Mouse (Mus musculus) heart, embryonic 15.5 days (tissue): ENCODE measurements around the gene Bivm. TPM values are rescaled to one million over a fixed set of nuclear protein-coding genes. Genes with fewer than 3 reads are reported as not detected.

ENCODE experiments used
- ATAC-seq: fragments of 200-750 bp; cut with Nextera tagmentation; replicated peaks from 2 replicates; pipeline ENCODE4 v1.8.0; 2017; ENCODE audit warnings: low read depth, moderate TSS enrichment; ENCODE audit not compliant: insufficient number of reproducible peaks, insufficient read depth, low FRiP score
- H3K27ac ChIP-seq: fragments of 300-500 bp; sonication (generic); 2 replicates; pipeline ENCODE4 v1.5.1; 2015; ENCODE audit warnings: mild to moderate bottlenecking, inconsistent platforms
- H3K27me3 ChIP-seq: fragments of 300-500 bp; sonication (generic); 2 replicates; pipeline ENCODE4 v1.6.1; 2015; ENCODE audit warnings: inconsistent platforms
- H3K36me3 ChIP-seq: fragments of 300-500 bp; sonication (generic); 2 replicates; pipeline ENCODE4 v1.6.1; 2015; ENCODE audit warnings: mild to moderate bottlenecking, inconsistent platforms
- H3K4me1 ChIP-seq: fragments of 300-500 bp; sonication (generic); replicated peaks from 2 replicates; pipeline ENCODE4 v1.6.1; 2015; ENCODE audit warnings: inconsistent platforms
- H3K4me2 ChIP-seq: fragments of 300-500 bp; sonication (generic); 2 replicates; pipeline ENCODE4 v1.6.1; 2015; ENCODE audit warnings: inconsistent platforms, mild to moderate bottlenecking, moderate library complexity
- H3K4me3 ChIP-seq: fragments of 300-500 bp; sonication (generic); 2 replicates; pipeline ENCODE4 v1.5.1; 2015; ENCODE audit warnings: mild to moderate bottlenecking, inconsistent platforms
- H3K9ac ChIP-seq: fragments of 300-500 bp; sonication (generic); 2 replicates; pipeline ENCODE4 v1.6.1; 2015; ENCODE audit warnings: mild to moderate bottlenecking, inconsistent platforms
- H3K9me3 ChIP-seq: fragments of 300-500 bp; sonication (generic); replicated peaks from 2 replicates; pipeline ENCODE4 v1.6.1; 2016; ENCODE audit warnings: inconsistent platforms
- WGBS: fragments of 180-500 bp; shearing (Covaris S2); methylation state at CpG from one replicate; pipeline ENCODE4 v1.1.7; 2015; ENCODE audit warnings: mixed read lengths; 5-methylcytosine and 5-hydroxymethylcytosine counted together
- polyA plus RNA-seq: library from polyadenylated mRNA; unstranded; fragments of >200 nt; fragmentation: Nextera tagmentation; extraction: Ambion mirVana; gene quantifications from 2 replicates; pipeline ENCODE4 v1.2.1, GENCODE M21; 2015

Gene Bivm
- polyA plus RNA-seq, 1 experiment from 2014 or later, result 12.2 TPM

DNA sequence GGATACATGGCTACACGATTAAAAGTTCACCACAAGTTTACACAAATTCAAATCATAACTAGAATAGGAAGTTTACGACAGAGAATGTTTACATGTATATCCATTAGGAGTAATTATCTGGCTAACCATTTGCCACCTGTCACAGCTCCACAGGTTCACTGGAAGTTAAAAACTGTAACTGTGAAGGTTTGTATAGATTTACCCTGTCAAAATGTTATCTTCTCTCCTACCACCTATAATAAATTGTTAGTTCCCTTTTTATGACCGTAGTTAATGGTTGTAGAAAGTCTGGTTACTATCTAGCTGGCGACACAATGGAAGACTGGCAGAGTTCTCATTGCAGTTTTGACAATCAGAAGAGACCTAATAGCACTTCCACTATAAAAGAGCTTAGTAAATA, 21.5 kb downstream of the Bivm start:
- Histone ChIP-seq H3K36me3 (peaks cover 41% of the 10 kb centered on the region), H3K9ac (no peak overlapping the region), H3K4me2 (no peak overlapping the region), H3K27ac (no peak overlapping the region), H3K27me3 (no peaks in the 10 kb centered on the region), H3K4me1 (no peaks in the 10 kb centered on the region), H3K9me3 (no peaks in the 10 kb centered on the region), H3K4me3 (no peak overlapping the region)
- no peak for ATAC-seq
- 77% methylated on average over 4 of the region's 4 CpGs for WGBS

DNA sequence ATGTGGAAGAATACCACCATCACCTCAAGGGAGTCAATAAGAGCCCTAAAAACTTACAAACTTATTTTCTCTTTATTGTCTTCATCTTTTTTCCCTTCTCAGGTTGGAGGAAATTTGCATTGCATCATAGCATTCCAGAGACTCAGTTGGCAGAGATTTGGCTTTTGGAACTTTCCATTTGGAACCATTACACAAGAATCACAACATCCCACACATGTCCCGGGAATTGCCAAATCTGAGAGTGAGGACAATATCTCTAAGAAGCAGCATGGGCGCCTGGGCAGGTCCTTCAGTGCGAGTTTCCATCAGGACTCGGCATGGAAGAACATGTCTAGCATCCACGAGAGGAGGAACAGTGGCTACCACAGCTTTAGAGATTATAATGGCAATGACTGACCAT, 24.0 kb downstream of the Bivm start:
- no peaks in the 10 kb centered on the region for H3K9me3 ChIP-seq
- H3K27me3 ChIP-seq, result no peaks in the 10 kb centered on the region
- no peak overlapping the region for H3K27ac ChIP-seq
- no peak overlapping the region for H3K9ac ChIP-seq
- 80% methylated on average over 5 of the region's 5 CpGs for WGBS
- no peak overlapping the region for H3K4me3 ChIP-seq
- H3K4me1 ChIP-seq, result peaks cover 5% of the 10 kb centered on the region; the same call in 1 of the 2 replicates
- no peak for ATAC-seq
- peaks cover 38% of the 10 kb centered on the region for H3K36me3 ChIP-seq
- H3K4me2 ChIP-seq, result no peak overlapping the region

DNA sequence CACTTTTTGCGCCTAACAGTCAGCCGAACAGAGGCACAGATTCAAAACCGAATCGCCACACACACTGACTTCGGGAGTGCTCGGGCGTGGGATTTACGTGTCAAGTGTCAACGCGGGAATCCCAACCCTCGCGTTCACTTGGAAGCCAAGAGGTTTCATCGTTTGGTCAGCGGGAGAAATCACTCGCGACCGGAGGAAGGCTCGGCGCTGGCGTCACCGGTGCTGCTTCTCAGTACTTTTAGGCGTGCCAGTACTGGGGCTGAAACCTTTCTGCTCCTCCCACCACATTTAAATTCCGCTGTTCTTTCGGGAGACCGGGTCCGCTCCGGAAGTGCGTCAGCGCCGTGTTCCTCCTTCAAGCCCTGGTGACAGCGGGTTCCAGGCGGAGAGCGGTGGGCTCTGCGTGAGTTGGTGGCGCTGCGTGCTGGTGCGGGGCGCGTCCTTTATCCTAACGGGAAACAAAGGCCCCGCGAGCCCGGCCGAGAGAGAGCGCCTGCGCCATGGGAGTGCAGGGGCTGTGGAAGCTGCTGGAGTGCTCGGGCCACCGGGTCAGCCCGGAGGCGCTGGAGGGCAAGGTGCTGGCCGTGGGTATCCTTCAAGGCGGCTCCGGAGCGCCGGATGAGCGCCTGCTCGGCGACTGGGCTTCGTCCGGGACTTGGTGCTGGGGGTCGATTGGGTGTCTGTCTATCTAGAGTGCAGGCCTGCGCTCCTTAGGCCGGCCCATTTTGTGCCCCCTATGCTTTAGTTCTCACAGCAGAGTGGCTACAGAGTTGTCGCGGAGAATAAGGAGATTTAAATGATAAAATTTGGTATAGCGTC, 29.0 kb downstream of the Bivm start, which contains the start of gene Ercc5:
Gene Ercc5, plus strand, starts transcription at position 182 of the 819 bp plus-strand sequence.
- no peaks in the 10 kb centered on the region for H3K27me3 ChIP-seq
- peak; percentile 96 for ATAC-seq
- H3K4me1 ChIP-seq, result peaks cover 8% of the 10 kb centered on the region
- H3K9me3 ChIP-seq, result no peaks in the 10 kb centered on the region
- H3K36me3 ChIP-seq, result peaks cover 14% of the 10 kb centered on the region
- peak within 1 kb of the TSS; percentile 67 for H3K4me3 ChIP-seq
- peak within 1 kb of the TSS; percentile 86 for H3K4me2 ChIP-seq
- H3K9ac ChIP-seq, result peak within 1 kb of the TSS; percentile 86
- H3K27ac ChIP-seq, result peak within 1 kb of the TSS; percentile 90
- under 1% methylated on average over 66 of the region's 66 CpGs for WGBS

DNA sequence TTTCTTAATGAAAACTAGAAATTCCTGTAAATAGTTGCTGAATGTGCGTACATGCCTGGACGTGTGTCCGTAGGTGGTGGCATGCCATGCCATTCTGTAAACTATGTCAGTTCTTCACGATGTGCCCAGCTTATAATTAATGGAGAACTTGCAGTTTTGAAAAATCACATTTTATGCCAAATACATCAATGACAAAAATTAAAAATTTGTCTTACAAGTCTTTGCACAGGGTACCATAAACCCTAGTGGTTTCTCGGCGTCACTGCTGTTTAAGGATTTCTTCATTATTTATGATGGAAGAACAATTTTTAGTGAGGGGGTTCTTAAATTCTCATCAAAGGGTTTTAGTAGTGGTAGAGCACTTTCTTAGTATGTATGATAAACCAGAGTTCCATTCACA, 29.9 kb downstream of the Bivm start:
- 0 out of 2 replicates have a peak overlapping the region, but pooled peaks have one; percentile 90 for H3K27ac ChIP-seq
- peaks cover 6% of the 10 kb centered on the region for H3K36me3 ChIP-seq
- peak overlapping the region; percentile 86 for H3K4me2 ChIP-seq
- 38% methylated on average over 6 of the region's 6 CpGs for whole genome bisulfite sequencing
- ATAC-seq, result no peak
- peak overlapping the region; percentile 86 for H3K9ac ChIP-seq
- peaks cover 8% of the 10 kb centered on the region for H3K4me1 ChIP-seq
- H3K4me3 ChIP-seq, result peak overlapping the region; percentile 67
- no peaks in the 10 kb centered on the region for H3K27me3 ChIP-seq
- H3K9me3 ChIP-seq, result no peaks in the 10 kb centered on the region

DNA sequence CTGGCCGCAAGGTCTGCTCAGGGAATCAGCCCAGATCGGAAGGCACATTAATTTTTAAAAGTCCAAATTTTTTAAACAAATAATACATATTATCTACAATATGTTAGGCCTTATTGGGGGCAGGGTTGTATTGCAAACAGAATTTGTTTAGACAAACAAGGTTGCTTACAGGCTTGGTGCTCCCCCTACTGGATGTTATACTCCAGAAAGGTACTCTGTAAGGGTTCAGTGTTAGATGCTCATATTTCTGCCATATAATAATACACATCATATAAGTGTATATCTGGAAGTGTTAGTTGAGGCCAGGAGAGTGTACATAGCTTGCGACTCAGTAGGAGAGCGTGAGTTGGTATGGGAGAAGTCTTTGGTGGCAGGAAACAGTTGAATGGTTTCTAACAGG, 36.5 kb downstream of the Bivm start:
- no peak overlapping the region for H3K9ac ChIP-seq
- 97% methylated on average over 4 of the region's 4 CpGs for WGBS
- no peak overlapping the region for H3K4me3 ChIP-seq
- H3K4me2 ChIP-seq, result no peak overlapping the region
- ATAC-seq, result no peak
- no peaks in the 10 kb centered on the region for H3K4me1 ChIP-seq
- H3K27ac ChIP-seq, result no peak overlapping the region
- no peaks in the 10 kb centered on the region for H3K9me3 ChIP-seq
- no peaks in the 10 kb centered on the region for H3K27me3 ChIP-seq
- H3K36me3 ChIP-seq, result peaks cover 24% of the 10 kb centered on the region

DNA sequence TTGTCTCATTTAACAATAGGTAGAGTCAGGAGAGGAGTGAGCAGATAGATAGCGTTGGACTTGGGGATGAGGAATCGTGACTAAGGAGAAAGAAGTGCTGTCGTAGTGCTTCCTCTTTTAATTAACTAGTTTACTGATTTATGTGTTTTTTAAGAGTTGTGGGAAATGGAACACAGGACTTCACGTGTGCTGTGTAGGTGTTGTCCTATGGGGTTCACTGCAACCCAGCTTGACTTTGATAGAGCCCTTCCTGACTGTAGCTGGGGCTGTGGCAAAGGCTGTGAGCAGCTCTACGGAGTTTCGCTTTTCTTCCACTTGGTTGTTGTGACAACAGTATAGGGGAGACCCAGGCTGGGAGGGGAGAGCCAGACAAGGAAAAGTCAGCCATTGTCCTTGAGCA, 39.6 kb downstream of the Bivm start:
- Histone ChIP-seq H3K27ac (no peak overlapping the region), H3K36me3 (peaks cover 41% of the 10 kb centered on the region), H3K4me2 (no peak overlapping the region), H3K4me3 (no peak overlapping the region), H3K9me3 (no peaks in the 10 kb centered on the region), H3K9ac (no peak overlapping the region), H3K27me3 (no peaks in the 10 kb centered on the region), H3K4me1 (no peaks in the 10 kb centered on the region)
- ATAC-seq, result no peak
- WGBS, result 90% methylated on average over 6 of the region's 6 CpGs

DNA sequence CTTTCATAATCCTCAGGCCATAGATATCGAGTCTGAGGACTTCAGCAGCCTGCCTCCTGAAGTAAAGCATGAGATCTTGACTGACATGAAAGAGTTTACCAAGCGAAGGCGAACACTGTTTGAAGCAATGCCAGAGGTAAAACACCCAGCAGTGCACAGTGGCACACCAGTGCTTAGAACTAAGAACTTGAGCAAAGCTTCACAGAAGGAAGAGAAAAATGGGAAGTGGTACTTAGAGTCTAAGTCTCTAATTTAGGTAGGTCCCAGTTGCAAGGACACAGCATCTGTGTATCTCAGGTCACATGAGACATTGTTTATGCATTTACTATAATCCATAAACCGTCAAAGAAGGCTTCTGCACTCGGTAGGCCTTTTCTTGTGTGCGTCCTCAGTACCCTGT, 43.1 kb downstream of the Bivm start:
- Histone ChIP-seq H3K4me1 (no peaks in the 10 kb centered on the region), H3K27me3 (no peaks in the 10 kb centered on the region), H3K27ac (no peak overlapping the region), H3K4me3 (no peak overlapping the region), H3K9me3 (no peaks in the 10 kb centered on the region), H3K4me2 (no peak overlapping the region), H3K9ac (no peak overlapping the region), H3K36me3 (peaks cover 62% of the 10 kb centered on the region)
- ATAC-seq, result no peak
- 91% methylated on average over 6 of the region's 6 CpGs for WGBS

DNA sequence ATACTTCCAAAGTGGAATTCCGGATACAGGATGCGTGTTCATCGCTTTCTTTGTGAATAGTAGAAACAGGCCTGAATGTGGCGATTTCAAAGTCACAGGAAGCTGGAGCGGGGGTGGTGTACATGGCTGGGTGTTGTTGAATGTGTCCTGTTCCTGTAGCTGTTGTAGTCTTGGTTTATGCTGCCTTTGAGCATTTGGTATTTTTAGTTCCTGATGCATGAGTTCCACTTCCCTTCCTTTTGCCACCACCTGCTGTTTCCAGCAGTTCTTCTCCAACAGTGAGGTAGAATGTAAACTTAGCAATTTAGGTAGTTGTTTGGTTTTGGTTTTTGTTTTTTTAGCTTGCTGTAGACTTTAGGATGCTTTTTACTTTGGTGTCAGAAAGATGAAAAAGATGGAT, 43.6 kb downstream of the Bivm start:
- no peak for ATAC-seq
- WGBS, result 94% methylated on average over 5 of the region's 5 CpGs
- no peak overlapping the region for H3K27ac ChIP-seq

DNA sequence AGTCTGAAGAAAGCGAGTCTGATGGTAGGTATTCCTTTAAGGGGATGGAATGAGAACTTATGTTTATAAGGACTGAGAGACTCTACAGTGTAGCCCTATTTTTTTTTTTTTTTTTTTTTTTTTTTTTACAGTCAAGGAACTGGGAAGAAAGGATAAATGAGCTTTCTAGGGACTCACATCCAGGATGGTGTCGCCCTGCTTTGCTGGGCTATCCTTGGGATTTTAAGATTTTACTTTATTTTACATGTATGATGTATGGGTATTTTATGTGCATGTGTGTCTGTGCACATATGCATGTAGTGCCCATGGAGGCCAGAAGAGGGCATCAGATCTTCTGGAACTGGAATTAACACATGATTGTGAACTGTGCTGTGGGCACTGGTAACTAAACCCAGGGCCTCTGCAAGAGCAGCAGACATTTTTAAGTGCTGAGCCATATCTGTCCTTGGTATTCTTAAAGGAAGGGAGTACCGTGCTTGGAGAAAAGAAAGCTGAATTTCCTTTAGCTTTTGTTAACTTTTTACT, 49.2 kb downstream of the Bivm start:
- Histone ChIP-seq H3K9ac (no peak overlapping the region), H3K4me3 (no peak overlapping the region), H3K9me3 (no peaks in the 10 kb centered on the region; the same call in 1 of the 2 replicates), H3K27me3 (no peaks in the 10 kb centered on the region), H3K4me2 (no peak overlapping the region), H3K36me3 (peaks cover 69% of the 10 kb centered on the region), H3K27ac (no peak overlapping the region), H3K4me1 (no peaks in the 10 kb centered on the region)
- no peak for ATAC-seq
- WGBS, result 91% methylated on average over 3 of the region's 3 CpGs

More for the DNA sequence above, 43.6 kb downstream of the Bivm start:
- no peaks in the 10 kb centered on the region for H3K4me1 ChIP-seq
- H3K36me3 ChIP-seq, result peaks cover 67% of the 10 kb centered on the region
- H3K9me3 ChIP-seq, result no peaks in the 10 kb centered on the region
- H3K4me3 ChIP-seq, result no peak overlapping the region
- H3K4me2 ChIP-seq, result no peak overlapping the region
- H3K27me3 ChIP-seq, result no peaks in the 10 kb centered on the region
- H3K9ac ChIP-seq, result no peak overlapping the region

DNA sequence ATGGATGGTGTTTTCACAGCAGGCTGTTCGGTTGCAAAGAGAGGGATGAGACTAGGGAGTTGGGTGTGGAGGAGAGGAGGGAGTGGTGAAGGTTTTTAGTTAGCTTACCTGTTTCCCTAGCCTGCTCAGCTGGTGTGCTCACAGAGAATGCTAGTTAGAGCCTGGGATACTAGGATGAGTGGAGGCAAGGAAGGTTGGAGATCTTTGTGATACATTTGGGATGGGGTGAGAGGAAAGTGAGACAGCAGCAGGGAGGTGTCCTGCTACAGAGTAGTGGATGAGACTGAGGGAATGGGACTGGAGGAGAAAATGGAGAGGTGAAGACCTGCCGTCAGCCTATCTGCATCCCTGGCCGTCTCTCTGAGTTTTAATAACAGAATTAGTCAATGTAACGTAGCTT, 53.9 kb downstream of the Bivm start:
- H3K9ac ChIP-seq, result no peak overlapping the region
- H3K9me3 ChIP-seq, result no peaks in the 10 kb centered on the region; the same call in 1 of the 2 replicates
- no peak for ATAC-seq
- H3K27me3 ChIP-seq, result no peaks in the 10 kb centered on the region
- H3K4me2 ChIP-seq, result no peak overlapping the region
- no peak overlapping the region for H3K27ac ChIP-seq
- no peak overlapping the region for H3K4me3 ChIP-seq
- H3K4me1 ChIP-seq, result no peaks in the 10 kb centered on the region
- peaks cover 74% of the 10 kb centered on the region for H3K36me3 ChIP-seq
- 93% methylated on average over 4 of the region's 4 CpGs for WGBS

DNA sequence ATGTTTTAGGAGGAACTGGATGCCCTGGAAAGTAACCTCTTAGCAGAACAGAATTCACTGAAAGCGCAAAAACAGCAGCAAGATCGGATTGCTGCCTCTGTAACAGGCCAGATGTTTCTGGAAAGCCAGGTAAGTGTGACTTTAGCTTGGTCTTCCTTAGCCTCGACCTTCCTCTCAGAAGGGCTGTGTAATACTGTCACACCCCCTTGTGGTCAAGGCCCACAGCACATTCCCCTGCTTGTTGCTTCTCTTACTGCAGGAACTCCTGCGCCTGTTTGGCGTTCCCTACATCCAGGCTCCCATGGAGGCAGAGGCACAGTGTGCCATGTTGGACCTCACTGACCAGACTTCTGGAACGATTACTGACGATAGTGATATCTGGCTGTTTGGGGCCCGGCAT, 55.1 kb downstream of the Bivm start:
- Histone ChIP-seq H3K4me2 (no peak overlapping the region), H3K4me1 (no peaks in the 10 kb centered on the region), H3K27ac (no peak overlapping the region), H3K36me3 (peaks cover 70% of the 10 kb centered on the region), H3K27me3 (no peaks in the 10 kb centered on the region), H3K9ac (no peak overlapping the region), H3K9me3 (no peaks in the 10 kb centered on the region), H3K4me3 (no peak overlapping the region)
- 83% methylated on average over 8 of the region's 8 CpGs for WGBS
- ATAC-seq, result no peak

DNA sequence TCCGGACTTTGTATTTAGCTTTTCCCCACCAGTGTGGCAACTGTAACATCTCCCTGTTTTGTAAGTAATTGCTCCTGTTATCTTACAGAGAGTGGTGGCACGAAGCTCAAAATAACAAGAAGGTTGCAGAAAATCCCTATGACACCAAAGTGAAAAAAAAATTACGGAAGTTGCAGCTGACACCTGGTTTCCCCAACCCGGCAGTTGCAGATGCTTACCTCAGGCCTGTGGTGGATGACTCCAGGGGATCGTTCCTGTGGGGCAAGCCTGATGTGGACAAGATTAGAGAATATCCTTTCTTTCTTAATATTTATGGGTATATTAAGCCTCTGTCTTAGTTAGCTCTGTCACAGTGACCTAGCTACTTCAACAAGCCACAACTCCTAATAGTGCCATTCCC, 59.3 kb downstream of the Bivm start:
- 90% methylated on average over 5 of the region's 5 CpGs for WGBS
- no peak for ATAC-seq
- no peaks in the 10 kb centered on the region for H3K4me1 ChIP-seq
- H3K36me3 ChIP-seq, result peaks cover 57% of the 10 kb centered on the region
- no peaks in the 10 kb centered on the region for H3K9me3 ChIP-seq
- H3K9ac ChIP-seq, result no peak overlapping the region
- no peak overlapping the region for H3K4me3 ChIP-seq
- H3K27ac ChIP-seq, result no peak overlapping the region
- H3K4me2 ChIP-seq, result no peak overlapping the region
- H3K27me3 ChIP-seq, result no peaks in the 10 kb centered on the region
